Mouse (Mus musculus) olfactory bulb, adult 2 months (tissue): ENCODE measurements around the gene Cfap161.

Experiments used
- CTCF ChIP-seq: fragments of 200-500 bp; IDR thresholded peaks from 2 replicates; pipeline ENCODE4 v1.5.1; 2012; ENCODE audit warnings: low read depth, mild to moderate bottlenecking, low read length, moderate library complexity; ENCODE audit not compliant: insufficient read depth
- POLR2A ChIP-seq: fragments of 200-500 bp; IDR thresholded peaks from 2 replicates; pipeline ENCODE4 v1.6.1; 2012; ENCODE audit warnings: mild to moderate bottlenecking, low read depth, low read length, moderate library complexity; ENCODE audit not compliant: insufficient read depth

- TF ChIP-seq CTCF (no peak), POLR2A (no peak)
These were observed 62.6 kb downstream of the Cfap161 start for GRCm38 (mm10) chr7:83731961-83732666.
